Mouse (Mus musculus): Measurements from ENCODE around the gene Rnf207.

- no peak for TF ChIP-seq CTCF (IDR thresholded peaks at IDR 0.05; ENCODE audit: low read depth, low read length)
- TF ChIP-seq POLR2A (IDR thresholded peaks at IDR 0.05; ENCODE audit: borderline replicate concordance, low read depth, low read length) = no peak
Observed at GRCm38 (mm10) chr4:152313934-152314333, 4.9 kb downstream of the Rnf207 start.

All from bone marrow macrophage, adult 2 months (primary cell).